Mouse (Mus musculus) stomach, postnatal 0 days (tissue): ENCODE measurements at regions not wholly inside any gene's neighbourhood (a gene's known extent, or its start where the extent isn't known, plus 50 kb on each side); places are given as distances from the start of the nearest gene placed in this dataset.

Experiments used
- CTCF ChIP-seq: IDR thresholded peaks from 2 replicates; pipeline ENCODE4 v1.5.1; 2016; ENCODE audit warnings: antibody characterized with exemption, low read depth, mild to moderate bottlenecking, moderate library complexity
- EP300 ChIP-seq: optimal IDR thresholded peaks from 2 replicates; pipeline ENCODE3; 2016; ENCODE audit warnings: antibody characterized with exemption

GRCm38 (mm10) chr12:114513143-114513542 lies 969.4 kb downstream of the Adam6a start:
- TF ChIP-seq CTCF (no peak), EP300 (no peak)
